In the genomic region with DNA sequence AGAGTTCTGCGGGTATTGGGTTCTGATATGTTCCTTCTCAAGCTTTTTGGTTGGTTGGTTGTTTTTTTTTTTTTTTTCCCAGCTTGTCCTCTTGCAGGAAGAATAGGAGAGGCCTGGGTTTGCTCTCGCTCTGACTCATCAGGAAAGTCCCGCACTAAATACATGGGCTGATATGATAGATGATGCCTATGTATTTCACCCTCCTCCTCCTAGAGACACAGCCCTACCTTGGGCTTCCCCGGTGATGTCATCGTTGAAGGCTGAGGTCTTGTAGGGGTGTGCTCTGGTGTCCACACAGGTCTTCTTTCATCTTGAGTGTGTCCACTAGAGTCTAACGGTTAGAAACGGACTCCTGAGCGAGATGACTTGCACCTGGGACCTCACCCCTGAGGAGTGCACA, we compare ENCODE assay signal across 27 mouse cellular contexts. TPM values are rescaled to one million over a fixed set of nuclear protein-coding genes. Genes with fewer than 3 reads are reported as not detected.
DNase-seq lines count a peak whose midpoint lies in the region; ATAC-seq lines count a peak whose summit lies in the region.
"Had no signal": no experiment of that assay in that cellular context is flagged by ENCODE, and none has a peak within 500 bp of the region (broad histone marks: within the 10 kb centered on the region; RNA-seq: fewer than 3 reads in every experiment).

No protein-coding gene starts in this region.

- no peak overlapping the region for H3K4me3 ChIP-seq in lung, embryonic 15.5 days
- H3K4me3 ChIP-seq in forebrain, embryonic 11.5 days (ENCODE audit: low read depth, low read length) = no peak overlapping the region
- H3K4me3 ChIP-seq: forebrain, embryonic 10.5 days; heart, embryonic 12.5 days; heart, embryonic 15.5 days; hindbrain, embryonic 10.5 days; hindbrain, embryonic 13.5 days had no signal

- H3K9me3 ChIP-seq in lung, embryonic 15.5 days = no peaks in the 10 kb centered on the region
- H3K9me3 ChIP-seq in forebrain, embryonic 11.5 days (ENCODE audit: control insufficient read depth, low read length) = no peaks in the 10 kb centered on the region
- H3K9me3 ChIP-seq: forebrain, embryonic 10.5 days; heart, embryonic 12.5 days; heart, embryonic 15.5 days; hindbrain, embryonic 10.5 days; hindbrain, embryonic 13.5 days had no signal

- no peak overlapping the region for H3K9ac ChIP-seq in lung, embryonic 15.5 days
- H3K9ac ChIP-seq in forebrain, embryonic 11.5 days (ENCODE audit: low read length) = no peak overlapping the region
- H3K9ac ChIP-seq: forebrain, postnatal 0 days; heart, embryonic 12.5 days; heart, embryonic 15.5 days; hindbrain, embryonic 13.5 days had no signal

- peak; percentile 14; the same call in 1 of the 2 replicates for ATAC-seq in lung, embryonic 15.5 days (ENCODE audit: borderline replicate concordance, extremely low read depth, low FRiP score, low TSS enrichment)
- ATAC-seq in forebrain, embryonic 11.5 days (replicated peaks; ENCODE audit: low FRiP score) = no peak
- no peak for ATAC-seq in monocyte, adult 5-6 weeks (replicated peaks; ENCODE audit: insufficient number of reproducible peaks, low FRiP score, low TSS enrichment, poor library complexity, severe bottlenecking)
- ATAC-seq: forebrain, embryonic 14.5 days; forebrain, postnatal 0 days; hindbrain, embryonic 16.5 days; intestine, postnatal 0 days had no signal

- H3K27me3 ChIP-seq in lung, embryonic 15.5 days = no peaks in the 10 kb centered on the region
- no peaks in the 10 kb centered on the region for H3K27me3 ChIP-seq in forebrain, embryonic 11.5 days (ENCODE audit: control insufficient read depth, insufficient read depth, low read length)
- H3K27me3 ChIP-seq: CH12.LX; heart, embryonic 12.5 days; heart, embryonic 15.5 days; hindbrain, embryonic 13.5 days had no signal

- peak; percentile 28 to 58 for DNase-seq in adrenal gland, adult (ENCODE audit: inconsistent age in 2 of 2, low spot score in 1 of 2)
- no peak for DNase-seq in adrenal gland, postnatal 4 days (ENCODE audit: low spot score in 2 of 2)
- no peak for DNase-seq in lung, adult 18-20 months
- DNase-seq in NIH3T3 (ENCODE audit: low read depth) = peak; percentile 61
- no peak for DNase-seq in forebrain, embryonic 11.5 days (ENCODE audit: low spot score)
- DNase-seq in left cerebral cortex, adult 11 months (ENCODE audit: low spot score) = no peak
- DNase-seq: adrenal gland, postnatal 14 days; cerebellum, adult 11-12 months; cerebellum, adult 9-10 months; cerebellum, postnatal 14 days; forebrain, postnatal 0 days; gastrocnemius, postnatal 25 days; heart, adult 18-20 months; heart, postnatal 10 days; heart, postnatal 36 days had no signal

- 92% methylated on average over 8 of the region's 8 CpGs for WGBS in lung, embryonic 15.5 days
- 93% methylated on average over 8 of the region's 8 CpGs for WGBS in forebrain, embryonic 11.5 days

- H3K27ac ChIP-seq in lung, embryonic 15.5 days = no peak overlapping the region
- H3K27ac ChIP-seq in forebrain, embryonic 11.5 days (ENCODE audit: low read depth, low read length) = no peak overlapping the region
- H3K27ac ChIP-seq: forebrain, embryonic 10.5 days; heart, embryonic 15.5 days; hindbrain, embryonic 10.5 days; hindbrain, embryonic 13.5 days had no signal

- H3K4me2 ChIP-seq in lung, embryonic 15.5 days = no peak overlapping the region
- no peak overlapping the region for H3K4me2 ChIP-seq in forebrain, embryonic 11.5 days (ENCODE audit: low read depth, low read length, severe bottlenecking)
- H3K4me2 ChIP-seq: heart, embryonic 12.5 days; heart, embryonic 15.5 days; hindbrain, embryonic 13.5 days had no signal

- peaks cover 33% of the 10 kb centered on the region for H3K36me3 ChIP-seq in lung, embryonic 15.5 days
- peaks cover 5% of the 10 kb centered on the region; the same call in 1 of the 2 replicates for H3K36me3 ChIP-seq in forebrain, embryonic 11.5 days (ENCODE audit: control insufficient read depth, insufficient read depth, low read length)
- H3K36me3 ChIP-seq: G1E had no signal

- H3K4me1 ChIP-seq in lung, embryonic 15.5 days = no peaks in the 10 kb centered on the region
- no peaks in the 10 kb centered on the region for H3K4me1 ChIP-seq in forebrain, embryonic 11.5 days (replicated peaks; ENCODE audit: control insufficient read depth, insufficient read depth, low read length)
- H3K4me1 ChIP-seq: forebrain, embryonic 10.5 days; heart, embryonic 12.5 days; heart, embryonic 15.5 days; hindbrain, embryonic 10.5 days; hindbrain, embryonic 13.5 days had no signal

RNA-seq across cellular contexts. Expression of gene Mtap, which starts 26.7 kb away (rescaled TPM):
- total RNA-seq in adrenal gland, postnatal 4 days (2021) = 10 to 100 TPM; 38.8 to 40.7 TPM
- polyA plus RNA-seq in lung, embryonic 15.5 days (2015; fragmentation: Nextera tagmentation; extraction: Ambion mirVana) = 57.5 and 59.3 TPM in 2 replicates
- polyA plus RNA-seq in forebrain, embryonic 11.5 days (2014; fragmentation: Nextera tagmentation; extraction: Ambion mirVana) = 103 and 110 TPM in 2 replicates
- 12.1 to 25.9 TPM (median 24.6 TPM) in 3 replicates for total RNA-seq in monocyte, adult 5-6 weeks (2017)
- total RNA-seq: CH12.LX had no signal
- polyA plus RNA-seq: G1E had no signal

Comparison
In these comparisons a context has a peak if more than half of its experiments do, and no peak if none do; other contexts are left out.
1. DNase-seq: peak in adrenal gland, adult (2 of 2) and NIH3T3 (single experiment); none in adrenal gland, postnatal 4 days (0 of 2), lung, adult 18-20 months (0 of 2), forebrain, embryonic 11.5 days (single experiment) and left cerebral cortex, adult 11 months (single experiment).